Mouse (Mus musculus): Measurements from ENCODE around the gene Vash2.

GRCm38 (mm10) chr1:190904136-190904535 is 75.0 kb downstream of the Vash2 start:
- TF ChIP-seq CTCF (IDR thresholded peaks at IDR 0.05; ENCODE audit: borderline replicate concordance, control insufficient read depth, extremely low read depth, insufficient read depth, low read length, poor library complexity) = no peak
- no peak for TF ChIP-seq POLR2A (IDR thresholded peaks at IDR 0.05; ENCODE audit: control insufficient read depth, extremely low read depth, insufficient read depth, low read length, poor library complexity)
